Mouse (Mus musculus) cerebellum, adult 11 months (tissue): ENCODE data around the gene Gm14326.
"Not testable (repeated sequence)": the region's sequence is repeated elsewhere in the genome, so short reads cannot be mapped to it uniquely, and the experiment has no call there.

Experiments used
- DNase-seq: peaks from one replicate; pipeline ENCODE4 v3.0.0; 2022

Gm14326 gene

GRCm38 (mm10) chr2:177957145-177957544 is at the start of gene Gm14326:
Gene Gm14326 (minus strand): TSS chr2:177957297.
- peak; percentile 84 for DNase-seq

GRCm38 (mm10) chr2:177974814-177975213 is 17.7 kb upstream of the Gm14326 start:
- not testable (repeated sequence) for DNase-seq

- DNase-seq = peak; percentile 25
These were observed 363 bp downstream of the Gm14326 start for GRCm38 (mm10) chr2:177956734-177957133.

- not testable (repeated sequence) for DNase-seq
These were observed 31.5 kb downstream of the Gm14326 start, which contains the start of gene Zfp972 for GRCm38 (mm10) chr2:177925563-177926103. Gene Zfp972 (minus strand): TSS chr2:177925613.

GRCm38 (mm10) chr2:177903276-177903675 is 53.8 kb downstream of the Gm14326 start:
- DNase-seq = not testable (repeated sequence)

- not testable (repeated sequence) for DNase-seq
These were observed 58.9 kb downstream of the Gm14326 start for GRCm38 (mm10) chr2:177898171-177898570.

- peak; percentile 8 for DNase-seq
These were observed 60.0 kb downstream of the Gm14326 start, which contains the start of gene Gm14327 for GRCm38 (mm10) chr2:177897046-177897578. Gene Gm14327 (plus strand): TSS chr2:177897096.

- DNase-seq = not testable (repeated sequence)
These were observed 69.4 kb downstream of the Gm14326 start for GRCm38 (mm10) chr2:177887743-177888142.
